Mouse (Mus musculus): ENCODE data around the gene Gm2431. TPM values are rescaled to one million over a fixed set of nuclear protein-coding genes. Genes with fewer than 3 reads are reported as not detected.

Gm2431 gene
- polyA plus RNA-seq (2015; fragmentation: Nextera tagmentation; extraction: Ambion mirVana), result not detected in 2 replicates

GRCm38 (mm10) chr7:142258254-142258653 is at the start of gene Gm2431:
TSS of gene Gm2431 (minus strand) at chr7:142258354.

GRCm38 (mm10) chr7:142303249-142303648 is 45.1 kb upstream of the Gm2431 start, which contains the start of gene Krtap5-4:
TSS of gene Krtap5-4 (plus strand) at chr7:142303549.

GRCm38 (mm10) chr7:142297018-142297417 is 38.9 kb upstream of the Gm2431 start, which contains the start of gene Krtap5-1:
TSS of gene Krtap5-1 (minus strand) at chr7:142297118.

GRCm38 (mm10) chr7:142274263-142274662 is 16.1 kb upstream of the Gm2431 start, which contains the start of gene Gm4559:
TSS of gene Gm4559 (minus strand) at chr7:142274363.

GRCm38 (mm10) chr7:142240978-142241377 is 17.2 kb downstream of the Gm2431 start, which contains the start of gene Gm40460:
TSS of gene Gm40460 (minus strand) at chr7:142241078.

GRCm38 (mm10) chr7:142229871-142230270 is 28.3 kb downstream of the Gm2431 start, which contains the start of gene Krtap5-5:
TSS of gene Krtap5-5 (minus strand) at chr7:142229971.

GRCm38 (mm10) chr7:142211559-142211958 is 46.6 kb downstream of the Gm2431 start, which contains the start of gene Gm7579:
TSS of gene Gm7579 (plus strand) at chr7:142211859.

Other genes starting within 250 kb of the Gm2431 start
- gene Mob2, start 197.3 kb downstream of the Gm2431 start, polyA plus RNA-seq (2015; fragmentation: Nextera tagmentation; extraction: Ambion mirVana), result 42.3 and 44.3 TPM in 2 replicates
- gene Dusp8, start 162.5 kb downstream of the Gm2431 start, polyA plus RNA-seq (2015; fragmentation: Nextera tagmentation; extraction: Ambion mirVana), result 122 and 126 TPM in 2 replicates
- gene Gm45618, start 137.6 kb downstream of the Gm2431 start, polyA plus RNA-seq (2015; fragmentation: Nextera tagmentation; extraction: Ambion mirVana), result not detected in 2 replicates
- gene Gm39115, start 122.3 kb downstream of the Gm2431 start, polyA plus RNA-seq (2015; fragmentation: Nextera tagmentation; extraction: Ambion mirVana), result not detected in 2 replicates
- gene Gm45337, start 113.7 kb downstream of the Gm2431 start, polyA plus RNA-seq (2015; fragmentation: Nextera tagmentation; extraction: Ambion mirVana), result not detected in 2 replicates
- not detected in 2 replicates for gene Gm29735, start 101.2 kb downstream of the Gm2431 start, polyA plus RNA-seq (2015; fragmentation: Nextera tagmentation; extraction: Ambion mirVana)
- gene Gm4553, start 92.6 kb downstream of the Gm2431 start, polyA plus RNA-seq (2015; fragmentation: Nextera tagmentation; extraction: Ambion mirVana), result not detected in 2 replicates
- not detected in 2 replicates for gene Krtap5-2, start 82.3 kb downstream of the Gm2431 start, polyA plus RNA-seq (2015; fragmentation: Nextera tagmentation; extraction: Ambion mirVana)
- gene Gm10153, start 68.0 kb downstream of the Gm2431 start, polyA plus RNA-seq (2015; fragmentation: Nextera tagmentation; extraction: Ambion mirVana), result not detected in 2 replicates
- not detected in 2 replicates for gene Krtap5-3, start 57.0 kb downstream of the Gm2431 start, polyA plus RNA-seq (2015; fragmentation: Nextera tagmentation; extraction: Ambion mirVana)
- gene Gm7579, start 46.5 kb downstream of the Gm2431 start, polyA plus RNA-seq (2015; fragmentation: Nextera tagmentation; extraction: Ambion mirVana), result not detected in 2 replicates
- not detected in 2 replicates for gene Krtap5-5, start 28.4 kb downstream of the Gm2431 start, polyA plus RNA-seq (2015; fragmentation: Nextera tagmentation; extraction: Ambion mirVana)
- not detected in 2 replicates for gene Gm40460, start 17.3 kb downstream of the Gm2431 start, polyA plus RNA-seq (2015; fragmentation: Nextera tagmentation; extraction: Ambion mirVana)
- gene Gm4559, start 16.0 kb upstream of the Gm2431 start, polyA plus RNA-seq (2015; fragmentation: Nextera tagmentation; extraction: Ambion mirVana), result not detected in 2 replicates
- not detected in 2 replicates for gene Krtap5-1, start 38.8 kb upstream of the Gm2431 start, polyA plus RNA-seq (2015; fragmentation: Nextera tagmentation; extraction: Ambion mirVana)
- not detected in 2 replicates for gene Krtap5-4, start 45.2 kb upstream of the Gm2431 start, polyA plus RNA-seq (2015; fragmentation: Nextera tagmentation; extraction: Ambion mirVana)
- gene Ifitm10, start 115.4 kb upstream of the Gm2431 start, polyA plus RNA-seq (2015; fragmentation: Nextera tagmentation; extraction: Ambion mirVana), result 31.7 and 34.0 TPM in 2 replicates
- gene Gm49369, start 124.3 kb upstream of the Gm2431 start, polyA plus RNA-seq (2015; fragmentation: Nextera tagmentation; extraction: Ambion mirVana), result 1.2 TPM in 1 of 2 replicates, not detected in the other
- gene Ctsd, start 129.7 kb upstream of the Gm2431 start, polyA plus RNA-seq (2015; fragmentation: Nextera tagmentation; extraction: Ambion mirVana), result 389 and 402 TPM in 2 replicates
- gene Syt8, start 176.5 kb upstream of the Gm2431 start, polyA plus RNA-seq (2015; fragmentation: Nextera tagmentation; extraction: Ambion mirVana), result 0.35 TPM in 1 of 2 replicates, not detected in the other
- gene Tnni2, start 183.5 kb upstream of the Gm2431 start, polyA plus RNA-seq (2015; fragmentation: Nextera tagmentation; extraction: Ambion mirVana), result 4.1 and 5.3 TPM in 2 replicates
- 9.9 and 11.5 TPM in 2 replicates for gene Lsp1, start 202.5 kb upstream of the Gm2431 start, polyA plus RNA-seq (2015; fragmentation: Nextera tagmentation; extraction: Ambion mirVana)
- 5.2 and 7.0 TPM in 2 replicates for gene Tnnt3, start 240.5 kb upstream of the Gm2431 start, polyA plus RNA-seq (2015; fragmentation: Nextera tagmentation; extraction: Ambion mirVana)

Data from neural tube, postnatal 0 days (tissue).